Comparison of ENCODE assay signal across 10 mouse cellular contexts in the genomic region with DNA sequence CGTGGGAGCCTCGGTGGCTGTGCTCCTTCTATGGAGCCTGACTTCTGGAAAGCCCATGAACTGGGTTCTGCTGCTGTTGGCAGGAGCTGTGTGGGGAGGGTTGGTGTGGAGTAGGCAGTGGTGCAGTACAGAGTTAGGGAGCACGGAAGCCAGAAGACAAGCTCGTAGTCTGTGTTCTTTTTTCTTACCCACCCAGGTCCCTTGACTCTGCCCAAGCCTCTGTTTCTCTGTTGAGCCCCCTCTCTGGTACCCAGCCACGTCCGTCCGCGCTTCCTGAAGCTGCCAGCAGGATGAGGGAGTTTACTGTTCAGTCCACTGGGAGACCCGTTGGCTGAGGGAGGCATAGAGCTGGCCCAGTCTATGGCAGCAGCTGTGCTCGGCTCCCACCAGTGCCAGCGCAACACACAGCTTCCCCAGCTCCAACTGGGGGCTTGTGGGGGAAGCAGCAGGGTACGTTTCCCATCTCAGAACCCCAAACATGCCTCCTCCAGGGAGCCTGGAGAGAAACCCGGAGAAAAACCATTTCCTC. TPM values are rescaled to one million over a fixed set of nuclear protein-coding genes. Genes with fewer than 3 reads are reported as not detected.
DNase-seq lines count a peak whose midpoint lies in the region; ATAC-seq and TF ChIP-seq lines count a peak whose summit lies in the region.
"Had no signal": no experiment of that assay in that cellular context is flagged by ENCODE, and none has a peak within 500 bp of the region (broad histone marks: within the 10 kb centered on the region; RNA-seq: fewer than 3 reads in every experiment).

No protein-coding gene starts in this region.

- H3K36me3 ChIP-seq in embryonic facial prominence, embryonic 12.5 days = peaks cover 56% of the 10 kb centered on the region
- peaks cover 60% of the 10 kb centered on the region for H3K36me3 ChIP-seq in embryonic facial prominence, embryonic 10.5 days (replicated peaks)
- peaks cover 54% of the 10 kb centered on the region for H3K36me3 ChIP-seq in limb, embryonic 14.5 days (ENCODE audit: control insufficient read depth, insufficient read depth, low read length)

- H3K4me1 ChIP-seq in embryonic facial prominence, embryonic 12.5 days = peaks cover 3% of the 10 kb centered on the region; the same call in 1 of the 2 replicates
- H3K4me1 ChIP-seq in embryonic facial prominence, embryonic 10.5 days = peaks cover 18% of the 10 kb centered on the region
- H3K4me1 ChIP-seq in limb, embryonic 14.5 days (ENCODE audit: control insufficient read depth, insufficient read depth, low read length) = peaks cover 5% of the 10 kb centered on the region

- peak; percentile 32; the same call in 1 of the 2 replicates for ATAC-seq in embryonic facial prominence, embryonic 12.5 days (ENCODE audit: insufficient number of reproducible peaks, insufficient read depth, low FRiP score, low TSS enrichment)
- ATAC-seq in limb, embryonic 14.5 days (ENCODE audit: low FRiP score, low read depth) = no peak

- no peak for DNase-seq in embryonic facial prominence, embryonic 10.5 days (ENCODE audit: low spot score)
- DNase-seq in right cerebral cortex, postnatal 10 days (ENCODE audit: low spot score in 2 of 2) = peak; percentile 66 to 70
- DNase-seq in right cerebral cortex, adult 2 months (ENCODE audit: low spot score in 2 of 2) = no peak
- no peak for DNase-seq in limb, embryonic 14.5 days (ENCODE audit: low spot score)
- no peak for DNase-seq in embryo, embryonic 9.5 days (ENCODE audit: extremely low spot score)
- no peak for DNase-seq in adrenal gland, postnatal 36 days
- DNase-seq in adrenal gland, postnatal 14 days = no peak

- no peaks in the 10 kb centered on the region for H3K9me3 ChIP-seq in embryonic facial prominence, embryonic 12.5 days
- H3K9me3 ChIP-seq in embryonic facial prominence, embryonic 10.5 days = no peaks in the 10 kb centered on the region
- H3K9me3 ChIP-seq in limb, embryonic 14.5 days (ENCODE audit: control insufficient read depth, low read length) = no peaks in the 10 kb centered on the region

- H3K27me3 ChIP-seq in embryonic facial prominence, embryonic 12.5 days = no peaks in the 10 kb centered on the region
- H3K27me3 ChIP-seq in embryonic facial prominence, embryonic 10.5 days (replicated peaks; ENCODE audit: low read depth, poor library complexity, severe bottlenecking) = no peaks in the 10 kb centered on the region
- H3K27me3 ChIP-seq in limb, embryonic 14.5 days (ENCODE audit: control insufficient read depth, insufficient read depth, low read length) = no peaks in the 10 kb centered on the region

- TF ChIP-seq POLR2A in limb, embryonic 14.5 days (IDR thresholded peaks at IDR 0.05; ENCODE audit: borderline replicate concordance, extremely low read depth, insufficient read depth, insufficient read length) = no peak

- peak overlapping the region; percentile 57; the same call in 1 of the 2 replicates for H3K27ac ChIP-seq in embryonic facial prominence, embryonic 12.5 days
- H3K27ac ChIP-seq in embryonic facial prominence, embryonic 10.5 days (replicated peaks) = no peak overlapping the region; the same call in 1 of the 2 replicates
- 0 out of 2 replicates have a peak overlapping the region, but pooled peaks have one; percentile 43 for H3K27ac ChIP-seq in limb, embryonic 14.5 days (replicated peaks; ENCODE audit: low read depth, low read length)
- H3K27ac ChIP-seq: liver, embryonic 14.5 days had no signal

- H3K4me2 ChIP-seq in embryonic facial prominence, embryonic 12.5 days (replicated peaks) = no peak overlapping the region
- no peak overlapping the region for H3K4me2 ChIP-seq in limb, embryonic 14.5 days (replicated peaks; ENCODE audit: low read depth, low read length, severe bottlenecking)

- no peak overlapping the region for H3K4me3 ChIP-seq in embryonic facial prominence, embryonic 12.5 days
- H3K4me3 ChIP-seq in embryonic facial prominence, embryonic 10.5 days = no peak overlapping the region
- no peak overlapping the region for H3K4me3 ChIP-seq in limb, embryonic 14.5 days (replicated peaks; ENCODE audit: low read length)

- WGBS in embryonic facial prominence, embryonic 12.5 days = 73% methylated on average over 13 of the region's 13 CpGs
- 71% methylated on average over 13 of the region's 13 CpGs for WGBS in embryonic facial prominence, embryonic 10.5 days
- WGBS in limb, embryonic 14.5 days = 74% methylated on average over 13 of the region's 13 CpGs

- H3K9ac ChIP-seq in embryonic facial prominence, embryonic 12.5 days = no peak overlapping the region
- H3K9ac ChIP-seq in limb, embryonic 14.5 days (ENCODE audit: low read depth, low read length, severe bottlenecking) = no peak overlapping the region
- H3K9ac ChIP-seq: liver, embryonic 14.5 days had no signal

RNA-seq across cellular contexts. Expression of a gene that starts 7.3 kb away (rescaled TPM):
- 3.9 and 4.1 TPM in 2 replicates for polyA plus RNA-seq in embryonic facial prominence, embryonic 12.5 days (2016; fragmentation: Nextera tagmentation; extraction: Ambion mirVana)
- 4.1 and 4.7 TPM in 2 replicates for polyA plus RNA-seq in embryonic facial prominence, embryonic 10.5 days (2016; fragmentation: Nextera tagmentation; extraction: Ambion mirVana)
- polyA plus RNA-seq in limb, embryonic 14.5 days (2012; rRNA removed) = 0.25 and 0.41 TPM in 2 replicates
- not detected in 2 replicates for polyA plus RNA-seq in limb, embryonic 14.5 days (2014; fragmentation: Nextera tagmentation; extraction: Ambion mirVana)
- total RNA-seq in adrenal gland, postnatal 36 days (2021) = not detected
- total RNA-seq in adrenal gland, postnatal 14 days (2021) = not detected in 2 replicates
- polyA plus RNA-seq: intestine, embryonic 14.5 days; liver, embryonic 14.5 days had no signal

RNA-seq across cellular contexts. Expression of a gene that starts 17.7 kb away (rescaled TPM):
- polyA plus RNA-seq in embryonic facial prominence, embryonic 12.5 days (2016; fragmentation: Nextera tagmentation; extraction: Ambion mirVana) = 231 and 236 TPM in 2 replicates
- 185 and 189 TPM in 2 replicates for polyA plus RNA-seq in embryonic facial prominence, embryonic 10.5 days (2016; fragmentation: Nextera tagmentation; extraction: Ambion mirVana)
- polyA plus RNA-seq in limb, embryonic 14.5 days (2012; rRNA removed) = 187 and 191 TPM in 2 replicates
- 230 and 247 TPM in 2 replicates for polyA plus RNA-seq in limb, embryonic 14.5 days (2014; fragmentation: Nextera tagmentation; extraction: Ambion mirVana)
- total RNA-seq in adrenal gland, postnatal 36 days (2021) = 100 to 1,000 TPM; 178 to 197 TPM
- 161 TPM in 2 replicates for total RNA-seq in adrenal gland, postnatal 14 days (2021)

RNA-seq across cellular contexts. Expression of a gene that starts 17.9 kb away (rescaled TPM):
- polyA plus RNA-seq in embryonic facial prominence, embryonic 12.5 days (2016; fragmentation: Nextera tagmentation; extraction: Ambion mirVana) = 106 and 107 TPM in 2 replicates
- 92.1 and 98.5 TPM in 2 replicates for polyA plus RNA-seq in embryonic facial prominence, embryonic 10.5 days (2016; fragmentation: Nextera tagmentation; extraction: Ambion mirVana)
- polyA plus RNA-seq in limb, embryonic 14.5 days (2012; rRNA removed) = 137 and 161 TPM in 2 replicates
- 98.4 and 103 TPM in 2 replicates for polyA plus RNA-seq in limb, embryonic 14.5 days (2014; fragmentation: Nextera tagmentation; extraction: Ambion mirVana)
- 100 to 1,000 TPM in 1 of 2 experiments, 10 to 100 TPM in 1; 94.4 to 101 TPM for total RNA-seq in adrenal gland, postnatal 36 days (2021)
- 89.8 and 101 TPM in 2 replicates for total RNA-seq in adrenal gland, postnatal 14 days (2021)

RNA-seq across cellular contexts. Expression of a gene that starts 36.4 kb away (rescaled TPM):
- 24.7 and 25.6 TPM in 2 replicates for polyA plus RNA-seq in embryonic facial prominence, embryonic 12.5 days (2016; fragmentation: Nextera tagmentation; extraction: Ambion mirVana)
- polyA plus RNA-seq in embryonic facial prominence, embryonic 10.5 days (2016; fragmentation: Nextera tagmentation; extraction: Ambion mirVana) = 28.3 and 35.3 TPM in 2 replicates
- polyA plus RNA-seq in limb, embryonic 14.5 days (2012; rRNA removed) = 29.4 and 35.6 TPM in 2 replicates
- 15.6 and 19.1 TPM in 2 replicates for polyA plus RNA-seq in limb, embryonic 14.5 days (2014; fragmentation: Nextera tagmentation; extraction: Ambion mirVana)
- total RNA-seq in adrenal gland, postnatal 36 days (2021) = 1 to 10 TPM; 2.5 to 5.7 TPM
- total RNA-seq in adrenal gland, postnatal 14 days (2021) = 4.6 and 6.8 TPM in 2 replicates

Comparison
In these comparisons a context has a peak if more than half of its experiments do, and no peak if none do; other contexts are left out.
1. DNase-seq: peak in right cerebral cortex, postnatal 10 days (2 of 2); none in embryonic facial prominence, embryonic 10.5 days (single experiment), right cerebral cortex, adult 2 months (0 of 2), limb, embryonic 14.5 days (single experiment), embryo, embryonic 9.5 days (single experiment), adrenal gland, postnatal 36 days (0 of 2) and adrenal gland, postnatal 14 days (single experiment).